Mouse (Mus musculus): ENCODE measurements around the gene Pdzd3.

GRCm38 (mm10) chr9:44240399-44240798 is 10.9 kb downstream of the Pdzd3 start, which contains the start of gene Ccdc153:
- TF ChIP-seq POLR2A (IDR thresholded peaks at IDR 0.05; ENCODE audit: low read depth, low read length) (no peak), CTCF (conservative IDR thresholded peaks at IDR 0.05; ENCODE audit: insufficient read depth, insufficient read length, low read depth, low read length) (no peak)
